Mouse (Mus musculus) spleen, adult 10 weeks (tissue): ENCODE results near the gene Ccdc3. TPM values are rescaled to one million over a fixed set of nuclear protein-coding genes. Genes with fewer than 3 reads are reported as not detected.

Source experiments
- polyA plus RNA-seq: library from polyadenylated mRNA; stranded (reverse); fragments of 350-450 nt; fragmentation: Illumina TruSeq; extraction: RNeasy Lipid Tissue Mini Kit (QIAGEN cat#74804); gene quantifications from one replicate; pipeline ENCODE4 v1.2.3, GENCODE M21; 2015; ENCODE audit warnings: low replicate concordance; ENCODE audit not compliant: insufficient read depth

The Ccdc3 gene
- 0.80 TPM for polyA plus RNA-seq

GRCm38 (mm10) chr2:5137500-5138286 lies at the start of gene Ccdc3:
Ccdc3 (plus strand) TSS chr2:5137776.

Other genes with a start within 250 kb of the Ccdc3 start
- 77.1 TPM for gene Phyh, start 218.8 kb upstream of the Ccdc3 start, polyA plus RNA-seq
- not detected for gene Ucma, start 161.7 kb upstream of the Ccdc3 start, polyA plus RNA-seq
- gene Mcm10, start 125.0 kb upstream of the Ccdc3 start, polyA plus RNA-seq, result 8.5 TPM
- gene Optn, start 73.7 kb upstream of the Ccdc3 start, polyA plus RNA-seq, result 15.4 TPM